Mouse (Mus musculus) layer of hippocampus, adult 8-10 months (tissue): Measurements from ENCODE around the gene Gns. TPM values are rescaled to one million over a fixed set of nuclear protein-coding genes. Genes with fewer than 3 reads are reported as not detected.
"Not testable (repeated sequence)": the region's sequence is repeated elsewhere in the genome, so short reads cannot be mapped to it uniquely, and the experiment has no call there.

Source experiments
- DNase-seq, 2 experiments: peaks; one replicate each; pipeline ENCODE4 v3.0.0; 2022; ENCODE audit warnings: low spot score in 2 of 2
- total RNA-seq, 4 experiments: library from RNA; stranded (reverse); gene quantifications; 2 replicates each; pipeline ENCODE4 v1.2.4; 2022

Gene Gns
- total RNA-seq: 100 to 1,000 TPM in 2 of 4 experiments, 10 to 100 TPM in 2; 86.0 to 149 (median 114) TPM

GRCm38 (mm10) chr10:121364801-121365564, at the start of gene Gns:
Gene Gns, plus strand, starts transcription at chr10:121365090.
- peak; percentile 45 to 61 for DNase-seq

GRCm38 (mm10) chr10:121315321-121316283, 49.3 kb upstream of the Gns start:
- DNase-seq: no peak

- no peak for DNase-seq
Observed at GRCm38 (mm10) chr10:121316361-121316760, 48.5 kb upstream of the Gns start.

- no peak for DNase-seq
Observed at GRCm38 (mm10) chr10:121318397-121318950, 46.4 kb upstream of the Gns start.

GRCm38 (mm10) chr10:121323493-121323892, 41.4 kb upstream of the Gns start:
- DNase-seq: no peak

- DNase-seq: no peak
Observed at GRCm38 (mm10) chr10:121326167-121326566, 38.7 kb upstream of the Gns start.

- DNase-seq: no peak
Observed at GRCm38 (mm10) chr10:121329586-121329985, 35.3 kb upstream of the Gns start.

- DNase-seq: peak; percentile 23 to 68
Observed at GRCm38 (mm10) chr10:121330940-121331339, 34.0 kb upstream of the Gns start.

- peak in 1 of 2 experiments; percentile 69 for DNase-seq
Observed at GRCm38 (mm10) chr10:121334576-121334975, 30.3 kb upstream of the Gns start.

- DNase-seq: not testable (repeated sequence)
Observed at GRCm38 (mm10) chr10:121336536-121336935, 28.4 kb upstream of the Gns start.

GRCm38 (mm10) chr10:121340754-121341593, 23.9 kb upstream of the Gns start:
- no peak for DNase-seq

- DNase-seq: no peak
Observed at GRCm38 (mm10) chr10:121342260-121342659, 22.6 kb upstream of the Gns start.

GRCm38 (mm10) chr10:121343867-121344266, 21.0 kb upstream of the Gns start:
- DNase-seq: no peak

- DNase-seq: no peak
Observed at GRCm38 (mm10) chr10:121349244-121349643, 15.6 kb upstream of the Gns start.

GRCm38 (mm10) chr10:121350357-121351065, 14.4 kb upstream of the Gns start:
- DNase-seq: no peak

- no peak for DNase-seq
Observed at GRCm38 (mm10) chr10:121351066-121351581, 13.8 kb upstream of the Gns start, which contains the start of gene Tbc1d30. Gene Tbc1d30, minus strand, starts transcription at chr10:121351278.

- DNase-seq: no peak
Observed at GRCm38 (mm10) chr10:121351692-121352290, 13.1 kb upstream of the Gns start.

- DNase-seq: no peak
Observed at GRCm38 (mm10) chr10:121360358-121360757, 4.5 kb upstream of the Gns start.

GRCm38 (mm10) chr10:121363201-121363600, 1.7 kb upstream of the Gns start:
- no peak for DNase-seq
